Mouse (Mus musculus): ENCODE measurements at regions not wholly inside any gene's neighbourhood (a gene's known extent, or its start where the extent isn't known, plus 50 kb on each side); places are given as distances from the start of the nearest gene placed in this dataset.

GRCm38 (mm10) chr2:138123331-138123730 lies 133.0 kb upstream of the Btbd3 start:
- intact Hi-C loops (cut with DNase I; ENCODE audit: low total_unique reads): no loop called here
- no peak for DNase-seq

DNA sequence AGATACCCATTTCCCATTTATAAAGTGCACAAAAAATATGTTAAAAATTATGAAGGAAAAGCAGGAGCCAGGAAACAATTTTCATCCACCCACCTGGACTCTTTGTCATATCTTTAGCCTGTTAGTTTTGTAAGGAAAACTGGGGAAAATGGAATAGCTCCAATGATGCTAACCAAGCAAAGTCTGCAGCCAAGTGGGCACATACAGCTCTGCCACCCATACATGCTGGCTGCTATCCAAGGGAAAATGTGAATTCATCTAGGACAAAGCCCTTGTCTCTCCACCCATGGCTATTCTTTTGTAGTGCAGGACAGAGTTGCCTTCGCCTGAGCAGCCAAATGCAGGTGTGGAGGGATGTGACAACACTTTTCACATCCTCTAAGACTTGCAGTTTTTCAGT lies 135.5 kb upstream of the Btbd3 start:
- intact Hi-C loops (cut with DNase I; ENCODE audit: low total_unique reads): no loop called here
- DNase-seq: no peak

DNA sequence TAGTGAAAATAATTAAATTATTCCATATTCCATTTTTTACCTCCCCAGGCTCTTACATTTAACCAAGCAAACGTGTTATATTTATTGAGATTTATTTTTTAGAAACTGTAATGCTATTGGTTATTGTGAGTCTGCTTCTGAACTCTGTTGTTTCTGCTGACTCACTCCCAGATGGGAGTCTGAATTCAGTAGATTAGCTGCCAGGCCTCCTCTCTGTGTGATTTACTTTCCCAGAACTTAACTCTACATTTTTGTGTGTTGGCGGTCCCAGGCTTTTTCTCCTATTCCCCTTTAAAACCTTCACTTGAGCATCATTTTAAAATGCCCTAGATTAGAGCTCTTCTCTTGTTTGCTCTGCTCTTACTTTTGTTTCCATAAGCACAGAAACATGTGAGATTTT lies 136.2 kb upstream of the Btbd3 start:
- DNase-seq: no peak
- intact Hi-C loops (cut with DNase I; ENCODE audit: low total_unique reads): no loop called here

DNA sequence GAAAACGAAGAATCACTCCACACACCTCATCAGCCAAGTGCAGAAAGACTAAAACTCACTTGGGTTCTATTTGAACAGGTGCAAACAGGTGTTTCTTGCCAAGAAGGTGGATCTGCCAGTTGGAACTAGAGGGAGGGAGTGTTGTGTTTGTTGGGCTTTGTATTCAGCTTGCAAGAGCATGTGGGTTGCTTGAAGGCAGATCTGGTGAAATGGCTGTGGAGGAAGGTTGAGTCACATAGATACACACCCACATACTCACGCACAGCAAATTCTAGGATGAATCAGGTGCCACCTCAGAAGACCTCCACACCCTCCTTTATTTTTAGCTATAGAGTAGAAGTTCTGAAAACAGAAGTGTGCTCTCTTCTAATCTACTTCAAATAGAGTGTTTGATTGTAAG lies 156.6 kb upstream of the Btbd3 start:
- DNase-seq: no peak
- intact Hi-C loops (cut with DNase I; ENCODE audit: low total_unique reads): no loop called here

DNA sequence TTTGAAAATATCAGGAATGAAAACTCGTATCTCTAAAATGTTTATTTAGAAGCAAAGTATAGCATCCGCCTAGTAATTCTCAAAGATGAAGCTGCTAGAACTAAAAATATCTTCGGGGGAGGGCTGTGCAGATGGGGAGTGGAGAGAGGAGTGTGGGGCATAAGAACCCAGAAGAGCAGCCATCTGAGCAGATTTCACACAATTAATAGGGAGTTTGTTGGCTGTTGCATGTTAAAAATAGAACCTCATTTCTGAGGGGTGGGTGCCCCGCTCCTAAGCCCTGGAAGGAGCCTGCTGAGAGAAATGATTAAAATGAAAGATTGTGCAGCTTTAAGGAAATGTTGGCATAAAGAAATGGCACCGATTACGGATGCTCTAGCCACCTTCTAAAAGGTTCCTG lies 171.0 kb upstream of the Btbd3 start:
- intact Hi-C loops (cut with DNase I; ENCODE audit: low total_unique reads): no loop called here
- DNase-seq: no peak

- intact Hi-C loops (cut with DNase I; ENCODE audit: low total_unique reads): no loop called here
Observed at GRCm38 (mm10) chr2:138084564-138085283, 171.6 kb upstream of the Btbd3 start.

DNA sequence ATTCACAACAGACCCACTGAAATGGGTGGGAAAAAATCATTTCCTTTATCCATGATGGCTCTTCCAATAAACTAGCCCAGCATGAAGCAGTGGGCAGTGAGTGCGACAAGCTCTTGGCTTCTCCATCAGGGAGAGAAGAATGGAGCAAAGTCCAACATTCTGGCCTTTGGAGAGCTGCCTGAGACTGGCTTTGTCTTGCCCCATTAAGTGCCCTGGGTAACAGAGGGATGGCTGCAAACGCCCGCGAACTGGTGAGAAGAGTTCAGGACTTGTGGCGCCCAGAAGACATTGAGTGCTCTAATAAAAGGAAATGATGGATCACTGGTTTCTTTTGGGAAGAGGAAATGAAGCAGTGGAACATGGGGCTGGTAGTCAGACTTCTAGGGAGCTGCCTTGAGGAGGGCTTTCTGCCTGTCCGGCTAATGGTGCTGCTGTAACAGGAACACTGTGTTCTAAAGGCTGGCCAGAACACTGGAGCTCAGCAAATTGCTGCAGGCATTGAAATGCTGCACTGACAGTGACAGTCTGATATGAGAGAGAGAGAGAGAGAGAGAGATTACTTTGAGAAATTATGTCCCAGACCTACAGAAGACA lies 182.2 kb upstream of the Btbd3 start:
- no peak for DNase-seq
- intact Hi-C loops (cut with DNase I; ENCODE audit: low total_unique reads): no loop called here

More at GRCm38 (mm10) chr2:138084564-138085283, 171.6 kb upstream of the Btbd3 start:
- DNase-seq: no peak

- intact Hi-C loops (cut with DNase I; ENCODE audit: low total_unique reads): no loop called here
Observed at GRCm38 (mm10) chr2:138072165-138072728, 184.1 kb upstream of the Btbd3 start.

GRCm38 (mm10) chr2:138053081-138053480 lies 203.3 kb upstream of the Btbd3 start:
- DNase-seq: no peak
- intact Hi-C loops (cut with DNase I; ENCODE audit: low total_unique reads): no loop called here

More at GRCm38 (mm10) chr2:138072165-138072728, 184.1 kb upstream of the Btbd3 start:
- DNase-seq: no peak

DNA sequence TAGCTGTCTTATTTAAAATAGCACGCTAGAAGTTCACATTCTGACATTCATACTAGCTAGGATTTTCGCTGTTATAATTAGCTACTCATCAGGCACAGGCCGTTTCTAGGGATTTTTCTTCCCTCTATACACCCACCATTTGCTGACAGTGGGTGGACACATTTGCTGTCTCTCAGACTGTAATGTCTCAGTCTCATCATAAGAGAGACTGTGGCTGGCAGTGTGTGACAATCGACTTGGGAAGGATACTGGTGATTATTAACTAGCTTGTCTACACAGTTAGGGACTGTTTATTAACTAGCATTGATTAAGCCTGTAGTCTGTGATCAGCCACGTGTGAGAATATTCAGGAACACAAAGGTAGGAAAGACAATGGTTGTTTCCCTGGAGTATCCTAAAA lies 208.0 kb upstream of the Btbd3 start:
- intact Hi-C loops (cut with DNase I; ENCODE audit: low total_unique reads): no loop called here
- DNase-seq: no peak

- intact Hi-C loops (cut with DNase I; ENCODE audit: low total_unique reads): no loop called here
- peak; percentile 18 for DNase-seq
Observed at GRCm38 (mm10) chr2:138047781-138048201, 208.6 kb upstream of the Btbd3 start.

DNA sequence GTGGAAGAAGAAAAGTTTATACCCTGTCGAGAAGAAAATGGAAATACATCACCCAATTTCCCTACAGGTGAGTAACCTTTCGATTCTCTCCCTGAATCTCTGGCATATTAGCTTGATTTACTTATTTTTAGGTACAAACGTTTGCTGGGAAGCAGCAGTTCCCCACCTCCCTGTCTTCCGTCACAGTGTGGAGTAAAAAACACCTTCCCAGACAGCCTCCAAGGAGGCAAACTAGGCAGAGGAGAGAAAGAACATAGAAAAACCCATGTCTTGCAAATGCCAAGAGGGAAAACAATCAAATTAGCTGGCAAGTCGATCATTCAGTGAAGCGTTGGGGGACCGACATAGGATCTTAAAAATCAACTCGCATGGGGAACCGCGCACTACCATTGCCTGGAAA lies 209.0 kb upstream of the Btbd3 start:
- DNase-seq: no peak
- intact Hi-C loops (cut with DNase I; ENCODE audit: low total_unique reads): no loop called here

DNA sequence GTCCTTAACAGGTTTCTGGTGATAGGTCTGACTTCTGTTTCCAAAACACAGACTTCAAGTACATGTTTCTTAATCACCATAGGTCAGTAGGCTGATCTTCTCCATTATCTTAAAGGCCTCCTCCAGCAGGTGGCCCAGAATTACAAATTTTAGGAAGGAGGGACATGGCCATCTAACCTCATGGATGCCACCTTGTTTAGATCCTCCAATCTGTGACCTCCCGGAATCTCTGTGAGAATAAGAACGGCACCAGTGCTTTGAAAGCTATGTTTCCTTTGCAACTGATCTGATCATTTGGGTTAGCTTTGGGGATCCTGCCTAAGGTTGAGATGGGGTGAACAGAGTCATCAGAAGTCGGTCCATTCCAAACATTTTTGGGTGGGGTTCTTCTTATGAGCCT lies 209.4 kb upstream of the Btbd3 start:
- intact Hi-C loops (cut with DNase I; ENCODE audit: low total_unique reads): no loop called here
- no peak for DNase-seq

- intact Hi-C loops (cut with DNase I; ENCODE audit: low total_unique reads): no loop called here
- no peak for DNase-seq
Observed at GRCm38 (mm10) chr2:138045933-138046642, 210.3 kb upstream of the Btbd3 start.

- intact Hi-C loops (cut with DNase I; ENCODE audit: low total_unique reads): no loop called here
- no peak for DNase-seq
Observed at GRCm38 (mm10) chr2:138040706-138041105, 215.7 kb upstream of the Btbd3 start.

DNA sequence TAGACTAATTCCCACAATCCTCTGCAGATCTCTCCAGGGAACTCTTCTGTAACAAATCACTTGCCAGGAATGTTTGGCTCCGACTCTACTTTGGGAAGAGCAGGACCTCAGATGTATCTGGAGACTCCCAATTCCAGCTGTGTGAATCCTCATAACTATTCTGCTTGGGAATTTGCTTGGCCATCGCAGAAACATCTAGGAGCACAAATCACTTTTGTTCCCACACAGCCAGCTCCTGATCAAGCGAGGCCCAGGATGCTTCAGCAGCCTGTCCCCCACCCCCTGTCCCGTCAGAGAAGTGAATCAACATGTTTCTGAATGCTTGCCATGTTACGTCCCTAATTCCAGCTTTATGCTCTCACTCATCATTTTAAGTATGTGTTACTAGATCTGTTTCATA lies 216.1 kb upstream of the Btbd3 start:
- DNase-seq: peak; percentile 60
- intact Hi-C loops (cut with DNase I; ENCODE audit: low total_unique reads): no loop called here

DNA sequence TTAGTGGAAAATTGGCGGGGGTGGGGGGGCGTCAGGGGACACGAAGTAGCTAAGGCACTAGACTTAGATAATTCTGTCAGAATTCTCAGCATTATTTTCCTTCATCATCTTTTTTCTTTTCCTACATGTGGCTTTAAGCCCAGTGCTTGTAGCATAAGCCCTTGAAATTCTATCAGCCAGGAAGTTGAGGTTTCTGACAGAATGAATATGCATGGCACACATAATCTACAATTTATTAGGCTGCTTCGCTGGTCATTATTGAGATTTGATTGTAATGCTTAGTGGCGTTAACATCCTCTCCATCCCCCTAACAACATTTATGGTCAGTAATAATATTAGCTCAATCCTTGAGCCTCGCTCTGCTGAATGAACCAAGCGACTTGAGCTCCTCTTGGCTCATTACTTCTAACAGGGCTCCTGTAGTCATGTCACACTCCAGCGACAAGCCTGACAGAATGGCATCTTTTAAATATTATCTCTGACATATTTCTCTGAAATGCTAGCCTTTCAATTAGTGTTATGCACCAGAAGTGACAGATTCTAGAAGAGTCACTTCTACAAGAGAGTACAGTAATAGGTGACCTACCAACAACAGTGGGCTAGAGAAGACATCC lies 222.1 kb upstream of the Btbd3 start:
- intact Hi-C loops (cut with DNase I; ENCODE audit: low total_unique reads): no loop called here

GRCm38 (mm10) chr2:138033379-138034122 lies 222.8 kb upstream of the Btbd3 start:
- intact Hi-C loops (cut with DNase I; ENCODE audit: low total_unique reads): no loop called here
- peak; percentile 81 for DNase-seq

More for the DNA sequence above, 222.1 kb upstream of the Btbd3 start:
- DNase-seq: no peak

GRCm38 (mm10) chr2:138027411-138027810 lies 229.0 kb upstream of the Btbd3 start:
- intact Hi-C loops (cut with DNase I; ENCODE audit: low total_unique reads): no loop called here
- no peak for DNase-seq

Measured in gastrocnemius, postnatal 14 days (tissue).